Mouse (Mus musculus) erythroblast, embryonic 14.5 days (primary cell): ENCODE data around the gene Hist2h3c2.

Source experiments
- GATA1 ChIP-seq: IDR thresholded peaks from 2 replicates; pipeline ENCODE4 v1.6.1; 2012; ENCODE audit warnings: low read length, inconsistent platforms, mixed read lengths
- TAL1 ChIP-seq: IDR thresholded peaks from 3 replicates; pipeline ENCODE4 v1.6.1; 2012; ENCODE audit warnings: low read length, inconsistent platforms, mixed read lengths

DNA sequence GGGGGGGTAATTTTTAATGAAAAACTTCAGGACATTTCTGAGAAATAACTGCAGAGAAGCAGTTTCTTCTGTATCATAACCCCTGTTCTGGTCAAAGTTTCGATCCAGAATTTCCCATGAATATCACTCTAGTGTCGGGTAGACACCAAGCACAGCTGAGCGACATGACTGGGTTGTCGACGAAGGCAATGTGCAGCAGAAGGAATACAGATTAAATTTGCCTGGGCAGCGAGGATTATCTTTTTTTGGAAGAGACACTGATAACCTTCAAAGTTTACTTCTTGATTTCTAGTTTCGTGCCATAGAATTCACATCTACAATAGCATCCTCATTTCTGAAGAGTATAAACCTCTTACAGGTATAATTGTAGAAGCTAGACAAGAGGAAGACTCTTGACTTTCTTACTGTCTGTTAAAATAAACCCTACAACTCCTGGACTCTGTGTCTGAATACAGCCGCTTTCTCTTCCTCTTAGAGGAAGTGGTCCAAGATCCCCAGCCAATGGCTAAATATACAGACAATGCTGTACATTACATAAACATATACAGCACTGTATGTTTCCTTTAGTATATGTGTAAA, 27.3 kb upstream of the Hist2h3c2 start:
- TF ChIP-seq GATA1 (peak; percentile 36; the same call in 1 of the 2 replicates), TAL1 (peak; percentile 49; the same call in 2 of the 3 replicates)
